Mouse (Mus musculus): Measurements from ENCODE around the gene 1110059G10Rik. TPM values are rescaled to one million over a fixed set of nuclear protein-coding genes. Genes with fewer than 3 reads are reported as not detected.

1110059G10Rik gene
- 10 to 100 TPM; 15.1 to 19.3 TPM for total RNA-seq (2021)

- intact Hi-C loops (cut with DNase I), result loop anchor here (2.0 to 5.0 kb wide), 4 partner anchors 64 to 214 kb away; partner anchors contain the start of genes Zfp445 and Zkscan7
- peak; percentile 78 for DNase-seq (ENCODE audit: low spot score)
These were observed at the start of gene 1110059G10Rik, which contains the start of gene Kif15 for GRCm38 (mm10) chr9:122950643-122951475. Gene 1110059G10Rik, minus strand, starts transcription at chr9:122951000. Gene Kif15, plus strand, starts transcription at chr9:122951046.

- DNase-seq (ENCODE audit: low spot score), result no peak
- intact Hi-C loops (cut with DNase I), result no loop called here
These were observed 48.4 kb upstream of the 1110059G10Rik start for GRCm38 (mm10) chr9:122999193-122999586.

GRCm38 (mm10) chr9:122998406-122999192, 47.8 kb upstream of the 1110059G10Rik start:
- intact Hi-C loops (cut with DNase I), result no loop called here
- no peak for DNase-seq (ENCODE audit: low spot score)

DNA sequence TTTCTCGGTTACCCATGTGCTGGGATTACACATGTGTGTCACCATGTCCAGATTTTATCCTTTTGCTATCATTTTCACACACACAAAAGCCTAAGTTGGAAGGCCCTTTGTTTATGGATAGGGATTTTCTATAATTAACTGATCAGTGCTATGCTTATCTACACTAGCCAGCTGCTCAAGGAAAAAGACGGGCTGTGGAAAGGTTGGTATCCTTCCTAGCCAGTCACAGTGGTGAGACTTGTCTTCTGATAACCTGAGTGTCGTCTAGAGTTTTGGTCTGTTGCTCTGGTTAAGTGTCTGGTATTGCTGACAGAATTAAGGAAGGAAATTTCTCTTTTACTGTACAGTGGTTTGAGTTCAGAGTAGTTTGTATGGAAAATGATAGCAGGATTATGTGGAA, 21.9 kb downstream of the 1110059G10Rik start:
- intact Hi-C loops (cut with DNase I), result no loop called here

GRCm38 (mm10) chr9:122922936-122923381, 27.8 kb downstream of the 1110059G10Rik start, which contains the start of gene Zfp105:
Gene Zfp105, plus strand, starts transcription at chr9:122923072.
- intact Hi-C loops (cut with DNase I), result no loop called here
- DNase-seq (ENCODE audit: low spot score), result peak; percentile 54

More for the DNA sequence above, 21.9 kb downstream of the 1110059G10Rik start:
- DNase-seq (ENCODE audit: low spot score), result no peak

DNA sequence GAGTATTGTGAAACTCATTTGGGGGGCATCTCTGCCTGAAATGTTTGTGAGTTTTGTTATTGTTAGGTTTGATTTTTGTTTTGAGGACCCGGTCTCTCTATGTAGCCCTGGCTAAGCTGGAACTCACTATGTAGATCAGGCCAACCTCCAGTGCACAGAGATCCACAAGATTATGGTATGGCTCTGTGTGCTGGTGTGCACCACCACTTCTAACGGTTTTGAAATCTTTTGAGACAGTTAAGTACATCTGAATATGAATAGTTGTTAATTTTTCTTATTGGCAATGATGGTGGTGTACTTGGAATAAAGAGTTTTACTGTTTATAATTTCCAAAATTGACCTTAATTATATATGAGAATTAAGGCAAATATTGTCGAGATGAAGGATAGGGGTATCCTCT, 28.4 kb downstream of the 1110059G10Rik start:
- DNase-seq (ENCODE audit: low spot score), result no peak
- intact Hi-C loops (cut with DNase I), result no loop called here

DNA sequence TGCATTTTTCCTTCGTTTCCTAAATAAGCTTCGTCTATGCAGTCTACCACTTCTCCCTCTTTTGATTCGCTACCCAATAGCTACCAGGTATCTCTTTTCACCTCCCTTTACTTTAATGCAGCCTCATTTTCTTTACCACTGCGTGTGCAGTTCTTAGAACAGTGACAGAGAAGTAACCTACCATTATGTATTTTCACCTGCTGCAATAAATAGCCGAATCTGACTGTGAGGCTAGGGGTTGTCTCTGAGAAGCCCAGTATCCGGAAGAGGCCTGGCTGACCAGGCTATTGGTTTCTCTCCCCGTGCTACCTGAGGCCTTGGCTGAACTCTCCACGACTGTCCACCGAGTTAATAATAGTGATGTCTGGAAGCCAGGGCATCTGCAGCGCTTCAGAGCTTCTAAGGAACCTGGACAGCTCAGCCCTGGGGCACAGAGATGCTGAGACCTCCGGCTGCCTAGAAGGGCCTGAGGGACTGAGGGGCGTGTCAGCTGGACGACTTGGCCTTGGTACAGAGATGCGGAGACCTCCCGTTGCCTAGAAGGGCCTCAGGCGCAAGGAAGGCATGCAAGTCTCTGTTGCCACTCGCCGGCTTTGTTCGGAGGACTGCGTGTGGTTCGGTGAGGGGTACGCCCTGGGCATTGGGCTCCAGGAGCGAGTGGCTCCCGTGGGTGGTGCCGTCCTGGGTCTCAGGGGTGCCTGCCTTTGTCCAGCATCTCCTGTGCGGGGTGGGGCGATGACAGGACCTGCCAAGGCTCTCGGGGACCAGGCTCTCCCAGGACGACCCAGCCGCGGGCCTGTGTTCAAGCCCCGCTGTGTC, 47.9 kb downstream of the 1110059G10Rik start:
- DNase-seq (ENCODE audit: low spot score), result peak; percentile 21
- intact Hi-C loops (cut with DNase I), result no loop called here

DNA sequence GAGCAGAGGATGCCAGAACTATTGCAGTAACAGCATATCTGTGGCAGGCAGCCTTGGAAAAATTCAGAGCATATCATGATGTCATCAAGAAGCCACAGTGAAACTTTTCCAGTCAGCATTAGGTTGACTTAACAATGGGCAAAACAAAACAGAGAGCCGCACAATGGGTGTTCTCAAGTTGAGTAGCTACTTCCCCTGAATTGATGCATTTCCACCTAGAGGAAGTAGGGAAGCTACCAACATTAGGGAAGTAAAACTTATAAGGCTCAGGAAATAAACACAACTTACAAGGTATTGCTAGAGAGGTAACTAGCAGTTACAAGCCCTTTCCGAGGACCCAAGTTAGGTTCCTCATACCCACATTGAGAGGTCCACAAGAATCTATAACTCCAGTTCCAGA, 49.8 kb downstream of the 1110059G10Rik start:
- intact Hi-C loops (cut with DNase I), result no loop called here
- no peak for DNase-seq (ENCODE audit: low spot score)

Other genes with a start within 250 kb of the 1110059G10Rik start
- not detected for gene Topaz1, start 203.7 kb downstream of the 1110059G10Rik start, total RNA-seq (2021)
- 10 to 100 TPM; 49.6 to 50.8 TPM for gene Tcaim, start 145.5 kb downstream of the 1110059G10Rik start, total RNA-seq (2021)
- gene Gm35549, start 107.0 kb downstream of the 1110059G10Rik start, total RNA-seq (2021), result not detected
- gene Zfp445, start 85.0 kb downstream of the 1110059G10Rik start, total RNA-seq (2021), result 10 to 100 TPM; 78.6 to 88.5 TPM
- gene Zkscan7, start 65.3 kb downstream of the 1110059G10Rik start, total RNA-seq (2021), result 1 to 10 TPM; 5.0 to 6.1 TPM
- 1 to 10 TPM; 1.9 to 2.5 TPM for gene Zfp105, start 27.9 kb downstream of the 1110059G10Rik start, total RNA-seq (2021)
- 1 to 10 TPM in 1 of 2 experiments, under 1 TPM in 1; 0.91 to 1.1 TPM for gene Kif15, start within 50 bp of the 1110059G10Rik start, total RNA-seq (2021)
- 10 to 100 TPM; 13.7 to 13.9 TPM for gene Tmem42, start 70.3 kb upstream of the 1110059G10Rik start, total RNA-seq (2021)
- under 1 TPM in 1 of 2 experiments, not detected in 1; 0.42 TPM for gene Tgm4, start 83.7 kb upstream of the 1110059G10Rik start, total RNA-seq (2021)
- 10 to 100 TPM; 42.8 TPM for gene Zdhhc3, start 162.2 kb upstream of the 1110059G10Rik start, total RNA-seq (2021)
- gene Exosc7, start 162.2 kb upstream of the 1110059G10Rik start, total RNA-seq (2021), result 10 to 100 TPM; 28.0 to 30.2 TPM
- gene Clec3b, start 199.9 kb upstream of the 1110059G10Rik start, total RNA-seq (2021), result 10 to 100 TPM; 63.0 to 63.6 TPM

All from heart, postnatal 25 days (tissue).